Mouse (Mus musculus): ENCODE measurements at regions not wholly inside any gene's neighbourhood (a gene's known extent, or its start where the extent isn't known, plus 50 kb on each side); places are given as distances from the start of the nearest gene placed in this dataset.

- DNase-seq (ENCODE audit: low spot score), result no peak
Observed at GRCm38 (mm10) chr12:39831079-39831478, 206.7 kb downstream of the Arl4a start.

- no peak for DNase-seq (ENCODE audit: low spot score)
Observed at GRCm38 (mm10) chr12:39830530-39830929, 207.3 kb downstream of the Arl4a start.

GRCm38 (mm10) chr12:39822671-39823070 is 215.2 kb downstream of the Arl4a start:
- DNase-seq (ENCODE audit: low spot score), result no peak

- no peak for DNase-seq (ENCODE audit: low spot score)
Observed at GRCm38 (mm10) chr12:39801536-39801935, 236.3 kb downstream of the Arl4a start.

GRCm38 (mm10) chr12:39797843-39798242 is 240.0 kb downstream of the Arl4a start:
- no peak for DNase-seq (ENCODE audit: low spot score)

- no peak for DNase-seq (ENCODE audit: low spot score)
Observed at GRCm38 (mm10) chr12:39796939-39797338, 240.9 kb downstream of the Arl4a start.

GRCm38 (mm10) chr12:39785026-39785425 is 252.8 kb downstream of the Arl4a start:
- DNase-seq (ENCODE audit: low spot score), result no peak

- no peak for DNase-seq (ENCODE audit: low spot score)
Observed at GRCm38 (mm10) chr12:39784532-39784931, 253.3 kb downstream of the Arl4a start.

GRCm38 (mm10) chr12:39776173-39776572 is 261.7 kb downstream of the Arl4a start:
- no peak for DNase-seq (ENCODE audit: low spot score)

GRCm38 (mm10) chr12:39766988-39767387 is 270.8 kb downstream of the Arl4a start:
- no peak for DNase-seq (ENCODE audit: low spot score)

GRCm38 (mm10) chr12:39763529-39763928 is 274.3 kb downstream of the Arl4a start:
- no peak for DNase-seq (ENCODE audit: low spot score)

GRCm38 (mm10) chr12:39761946-39762345 is 275.9 kb downstream of the Arl4a start:
- DNase-seq (ENCODE audit: low spot score), result no peak

GRCm38 (mm10) chr12:39761326-39761725 is 276.5 kb downstream of the Arl4a start:
- DNase-seq (ENCODE audit: low spot score), result no peak

- DNase-seq (ENCODE audit: low spot score), result no peak
Observed at GRCm38 (mm10) chr12:39757975-39758374, 279.9 kb downstream of the Arl4a start.

GRCm38 (mm10) chr12:39751850-39752249 is 286.0 kb downstream of the Arl4a start:
- DNase-seq (ENCODE audit: low spot score), result no peak

- no peak for DNase-seq (ENCODE audit: low spot score)
Observed at GRCm38 (mm10) chr12:39742156-39743063, 295.4 kb downstream of the Arl4a start.

GRCm38 (mm10) chr12:39741051-39741847 is 296.6 kb downstream of the Arl4a start:
- no peak for DNase-seq (ENCODE audit: low spot score)

GRCm38 (mm10) chr12:39736966-39737365 is 300.9 kb downstream of the Arl4a start:
- DNase-seq (ENCODE audit: low spot score), result no peak

GRCm38 (mm10) chr12:39736097-39736920 is 301.5 kb downstream of the Arl4a start:
- DNase-seq (ENCODE audit: low spot score), result no peak

GRCm38 (mm10) chr12:39734176-39734575 is 303.6 kb downstream of the Arl4a start:
- DNase-seq (ENCODE audit: low spot score), result no peak

GRCm38 (mm10) chr12:39731177-39731576 is 306.6 kb downstream of the Arl4a start:
- no peak for DNase-seq (ENCODE audit: low spot score)

GRCm38 (mm10) chr12:39729255-39729654 is 308.6 kb downstream of the Arl4a start:
- no peak for DNase-seq (ENCODE audit: low spot score)
